Mouse (Mus musculus): Measurements from ENCODE around the gene Ccp110.

GRCm38 (mm10) chr7:118670142-118670541 lies 42.2 kb upstream of the Ccp110 start:
- TF ChIP-seq CTCF (IDR thresholded peaks at IDR 0.05; ENCODE audit: extremely low read depth, insufficient read depth, low read length) (no peak), POLR2A (IDR thresholded peaks at IDR 0.05; ENCODE audit: extremely low read depth, insufficient read depth, low read length) (no peak)

All from cortical plate, adult 2 months (tissue).